ENCODE assay signal across 9 mouse cellular contexts in genomic region chr17:33811142-33811516, GRCm38 (mm10). TPM values are rescaled to one million over a fixed set of nuclear protein-coding genes. Genes with fewer than 3 reads are reported as not detected.
DNase-seq lines count a peak whose midpoint lies in the region; ATAC-seq and TF ChIP-seq lines count a peak whose summit lies in the region.
"Had no signal": no experiment of that assay in that cellular context is flagged by ENCODE, and none has a peak within 500 bp of the region (broad histone marks: within the 10 kb centered on the region; RNA-seq: fewer than 3 reads in every experiment).

No protein-coding gene starts in this region.

- H3K4me1 ChIP-seq in heart, embryonic 16.5 days (ENCODE audit: control insufficient read depth, insufficient read depth, low read length): peaks cover 19% of the 10 kb centered on the region
- peaks cover 12% of the 10 kb centered on the region for H3K4me1 ChIP-seq in liver, postnatal 0 days (ENCODE audit: insufficient read depth)

- peaks cover 21% of the 10 kb centered on the region for H3K27me3 ChIP-seq in heart, embryonic 16.5 days (ENCODE audit: control insufficient read depth, insufficient read depth, low read length)
- H3K27me3 ChIP-seq in liver, postnatal 0 days (ENCODE audit: insufficient read depth, low read length): peaks cover 6% of the 10 kb centered on the region; the same call in 1 of the 2 replicates

- WGBS in heart, embryonic 16.5 days: 2% methylated on average over 7 of the region's 7 CpGs
- 20% methylated on average over 7 of the region's 7 CpGs for WGBS in liver, postnatal 0 days (ENCODE audit: insufficient replicate concordance)

- ATAC-seq in heart, embryonic 16.5 days (replicated peaks; ENCODE audit: extremely low read depth, insufficient read depth, low FRiP score): peak; percentile 38
- ATAC-seq in liver, postnatal 0 days: no peak

- peaks cover 2% of the 10 kb centered on the region; the same call in 1 of the 2 replicates for H3K36me3 ChIP-seq in heart, embryonic 16.5 days (ENCODE audit: control insufficient read depth, insufficient read depth)
- H3K36me3 ChIP-seq in liver, postnatal 0 days (replicated peaks; ENCODE audit: insufficient read depth, low read length): no peaks in the 10 kb centered on the region

- H3K4me3 ChIP-seq in heart, embryonic 16.5 days (ENCODE audit: low read length): peak overlapping the region; percentile 55
- peak overlapping the region; percentile 58 for H3K4me3 ChIP-seq in liver, postnatal 0 days (ENCODE audit: low read depth, low read length)

- H3K27ac ChIP-seq in heart, embryonic 16.5 days (ENCODE audit: low read length): peak overlapping the region; percentile 81
- H3K27ac ChIP-seq in liver, postnatal 0 days (ENCODE audit: low read depth): peak overlapping the region; percentile 57

- peak overlapping the region; percentile 66 for H3K9ac ChIP-seq in heart, embryonic 16.5 days (ENCODE audit: low read length)
- H3K9ac ChIP-seq in liver, postnatal 0 days (replicated peaks): peak overlapping the region; percentile 46; the same call in 1 of the 2 replicates

- no peak for TF ChIP-seq CTCF in liver, postnatal 0 days (IDR thresholded peaks at IDR 0.05; ENCODE audit: low read depth)

- H3K9me3 ChIP-seq in heart, embryonic 16.5 days (replicated peaks; ENCODE audit: control insufficient read depth, low read length): no peaks in the 10 kb centered on the region
- no peaks in the 10 kb centered on the region for H3K9me3 ChIP-seq in liver, postnatal 0 days (ENCODE audit: low read length)

- peak overlapping the region; percentile 75 for H3K4me2 ChIP-seq in heart, embryonic 16.5 days (ENCODE audit: low read depth, low read length)
- H3K4me2 ChIP-seq in liver, postnatal 0 days (ENCODE audit: low read depth, low read length): peak overlapping the region; percentile 88

- peak; percentile 33 for DNase-seq in adrenal gland, postnatal 10 days
- no peak for DNase-seq in adrenal gland, postnatal 4 days (ENCODE audit: low spot score in 2 of 2)
- peak; percentile 23 for DNase-seq in A20 (ENCODE audit: low read depth, low spot score)
- no peak for DNase-seq in liver, postnatal 0 days
- no peak for DNase-seq in right cerebral cortex, adult 18-20 months
- no peak for DNase-seq in gastrocnemius, postnatal 4 days (ENCODE audit: low spot score in 2 of 2)
- DNase-seq in testis, postnatal 14 days (ENCODE audit: low spot score): no peak

- no peak for TF ChIP-seq EP300 in liver, postnatal 0 days (IDR thresholded peaks at IDR 0.05; ENCODE audit: low read depth)

RNA-seq across cellular contexts. Expression of gene Kank3, which starts 0.8 kb away (rescaled TPM):
- 100 to 1,000 TPM in 1 of 2 experiments, 10 to 100 TPM in 1; 85.3 to 108 TPM for total RNA-seq in adrenal gland, postnatal 10 days (2021)
- 100 to 1,000 TPM; 117 to 136 TPM for total RNA-seq in adrenal gland, postnatal 4 days (2021)
- 48.5 and 58.7 TPM in 2 replicates for polyA plus RNA-seq in heart, embryonic 16.5 days (2015; fragmentation: Nextera tagmentation; extraction: Ambion mirVana)
- polyA plus RNA-seq in liver, postnatal 0 days (2015; fragmentation: Nextera tagmentation; extraction: Ambion mirVana): 9.4 and 10.6 TPM in 2 replicates
- 10 to 100 TPM; 31.6 to 33.4 TPM for total RNA-seq in gastrocnemius, postnatal 4 days (2021)

RNA-seq across cellular contexts. Expression of gene Rps28, which starts 13.2 kb away (rescaled TPM):
- 1,000 to 10,000 TPM; 1,671 to 1,675 TPM for total RNA-seq in adrenal gland, postnatal 10 days (2021)
- total RNA-seq in adrenal gland, postnatal 4 days (2021): 1,000 to 10,000 TPM; 1,918 to 2,060 TPM
- polyA plus RNA-seq in heart, embryonic 16.5 days (2015; fragmentation: Nextera tagmentation; extraction: Ambion mirVana): 388 and 436 TPM in 2 replicates
- polyA plus RNA-seq in liver, postnatal 0 days (2015; fragmentation: Nextera tagmentation; extraction: Ambion mirVana): 699 and 710 TPM in 2 replicates
- total RNA-seq in gastrocnemius, postnatal 4 days (2021): 1,000 to 10,000 TPM; 1,603 to 1,661 TPM

RNA-seq across cellular contexts. Expression of gene Ndufa7, which starts 13.2 kb away (rescaled TPM):
- total RNA-seq in adrenal gland, postnatal 10 days (2021): 100 to 1,000 TPM; 564 to 570 TPM
- 100 to 1,000 TPM; 354 to 402 TPM for total RNA-seq in adrenal gland, postnatal 4 days (2021)
- 535 and 549 TPM in 2 replicates for polyA plus RNA-seq in heart, embryonic 16.5 days (2015; fragmentation: Nextera tagmentation; extraction: Ambion mirVana)
- 379 and 389 TPM in 2 replicates for polyA plus RNA-seq in liver, postnatal 0 days (2015; fragmentation: Nextera tagmentation; extraction: Ambion mirVana)
- total RNA-seq in gastrocnemius, postnatal 4 days (2021): 100 to 1,000 TPM; 292 to 312 TPM

RNA-seq across cellular contexts. Expression of gene Angptl4, which starts 29.5 kb away (rescaled TPM):
- total RNA-seq in adrenal gland, postnatal 10 days (2021): 100 to 1,000 TPM; 156 to 168 TPM
- 10 to 100 TPM; 43.9 to 68.2 TPM for total RNA-seq in adrenal gland, postnatal 4 days (2021)
- polyA plus RNA-seq in heart, embryonic 16.5 days (2015; fragmentation: Nextera tagmentation; extraction: Ambion mirVana): 16.4 and 20.5 TPM in 2 replicates
- 64.4 and 93.5 TPM in 2 replicates for polyA plus RNA-seq in liver, postnatal 0 days (2015; fragmentation: Nextera tagmentation; extraction: Ambion mirVana)
- total RNA-seq in gastrocnemius, postnatal 4 days (2021): 10 to 100 TPM; 22.5 to 43.8 TPM
- total RNA-seq: neutrophil, adult 5-6 weeks had no signal

RNA-seq across cellular contexts. Expression of gene Cd320, which starts 31.8 kb away (rescaled TPM):
- 10 to 100 TPM; 29.6 to 39.4 TPM for total RNA-seq in adrenal gland, postnatal 10 days (2021)
- total RNA-seq in adrenal gland, postnatal 4 days (2021): 10 to 100 TPM; 34.3 to 36.0 TPM
- 37.6 and 41.9 TPM in 2 replicates for polyA plus RNA-seq in heart, embryonic 16.5 days (2015; fragmentation: Nextera tagmentation; extraction: Ambion mirVana)
- 16.6 and 17.4 TPM in 2 replicates for polyA plus RNA-seq in liver, postnatal 0 days (2015; fragmentation: Nextera tagmentation; extraction: Ambion mirVana)
- total RNA-seq in gastrocnemius, postnatal 4 days (2021): 10 to 100 TPM; 14.1 to 16.5 TPM

Comparison
In these comparisons a context has a peak if more than half of its experiments do, and no peak if none do; other contexts are left out.
1. DNase-seq: peak in adrenal gland, postnatal 10 days (single experiment) and A20 (single experiment); none in adrenal gland, postnatal 4 days (0 of 2), liver, postnatal 0 days (single experiment), right cerebral cortex, adult 18-20 months (single experiment), gastrocnemius, postnatal 4 days (0 of 2) and testis, postnatal 14 days (single experiment).